Mouse (Mus musculus): ENCODE results near the gene Chst8. TPM values are rescaled to one million over a fixed set of nuclear protein-coding genes. Genes with fewer than 3 reads are reported as not detected.

The Chst8 gene
- total RNA-seq, 2 experiments from 2014 or later, result 0.13 to 0.66 TPM

DNA sequence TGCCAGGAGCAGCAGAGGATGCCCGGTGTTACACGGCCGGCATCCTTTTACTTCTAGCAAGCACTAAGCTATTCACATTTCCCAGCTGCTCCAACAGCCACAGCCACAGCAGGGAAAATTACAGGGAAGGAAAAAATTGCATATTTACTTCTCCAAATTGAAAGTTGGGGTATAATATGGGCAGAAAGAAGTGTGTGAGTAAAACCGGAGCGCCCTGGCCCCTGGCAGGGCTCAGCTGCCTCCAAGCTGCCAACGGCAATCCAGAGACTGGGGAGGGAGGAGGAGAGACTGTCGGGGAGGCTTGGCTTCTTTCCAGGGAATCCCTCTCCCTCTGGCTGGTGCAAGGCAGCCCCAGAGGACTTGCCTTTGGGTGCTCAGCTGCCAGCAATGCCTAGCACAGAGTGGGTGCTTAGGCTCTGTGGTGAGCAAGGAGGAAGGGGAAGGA is 53.1 kb downstream of the Chst8 start:
- intact Hi-C loops (cut with DNase I; ENCODE audit: low total_unique reads), result no loop called here
- DNase-seq, result peak; percentile 25

DNA sequence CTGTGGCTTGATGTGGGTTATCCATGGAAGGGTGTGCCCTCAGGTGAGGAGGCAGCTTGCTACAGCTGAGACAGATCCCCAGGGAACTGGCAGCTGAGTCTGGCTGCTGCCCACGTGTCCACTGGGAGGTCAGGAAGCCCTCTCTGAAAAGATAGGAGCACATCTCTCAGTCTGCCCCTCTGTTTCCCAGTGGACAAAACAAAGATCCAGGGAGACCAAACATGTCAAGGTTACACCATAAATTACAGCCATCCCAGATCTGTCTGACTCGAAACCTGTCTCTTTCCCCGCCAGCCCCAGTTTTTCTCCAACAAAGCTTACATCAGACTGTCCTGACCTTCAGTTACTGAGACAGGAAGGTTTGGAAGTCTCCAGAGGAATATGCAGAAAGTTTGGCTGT is 53.8 kb downstream of the Chst8 start:
- no peak for DNase-seq
- intact Hi-C loops (cut with DNase I; ENCODE audit: low total_unique reads), result no loop called here

DNA sequence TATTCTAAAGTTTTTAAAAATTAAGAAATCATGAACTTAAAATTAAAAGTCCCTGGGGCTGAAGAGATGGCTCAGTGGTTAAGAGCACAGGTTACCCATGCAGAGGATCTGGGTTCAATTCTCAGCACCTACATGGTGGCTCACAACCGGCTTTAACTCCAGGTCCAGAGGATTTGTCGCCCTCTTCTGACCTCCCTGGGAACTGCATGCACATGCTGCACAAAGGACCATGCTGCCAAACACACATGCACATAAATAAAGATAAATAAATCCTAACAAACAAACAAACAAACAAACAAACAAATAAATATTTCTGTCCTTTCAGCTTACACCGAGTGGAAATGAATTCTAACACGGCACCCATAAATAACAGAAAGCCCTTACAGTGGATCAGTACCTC is 55.0 kb downstream of the Chst8 start:
- DNase-seq, result no peak
- intact Hi-C loops (cut with DNase I; ENCODE audit: low total_unique reads), result no loop called here

DNA sequence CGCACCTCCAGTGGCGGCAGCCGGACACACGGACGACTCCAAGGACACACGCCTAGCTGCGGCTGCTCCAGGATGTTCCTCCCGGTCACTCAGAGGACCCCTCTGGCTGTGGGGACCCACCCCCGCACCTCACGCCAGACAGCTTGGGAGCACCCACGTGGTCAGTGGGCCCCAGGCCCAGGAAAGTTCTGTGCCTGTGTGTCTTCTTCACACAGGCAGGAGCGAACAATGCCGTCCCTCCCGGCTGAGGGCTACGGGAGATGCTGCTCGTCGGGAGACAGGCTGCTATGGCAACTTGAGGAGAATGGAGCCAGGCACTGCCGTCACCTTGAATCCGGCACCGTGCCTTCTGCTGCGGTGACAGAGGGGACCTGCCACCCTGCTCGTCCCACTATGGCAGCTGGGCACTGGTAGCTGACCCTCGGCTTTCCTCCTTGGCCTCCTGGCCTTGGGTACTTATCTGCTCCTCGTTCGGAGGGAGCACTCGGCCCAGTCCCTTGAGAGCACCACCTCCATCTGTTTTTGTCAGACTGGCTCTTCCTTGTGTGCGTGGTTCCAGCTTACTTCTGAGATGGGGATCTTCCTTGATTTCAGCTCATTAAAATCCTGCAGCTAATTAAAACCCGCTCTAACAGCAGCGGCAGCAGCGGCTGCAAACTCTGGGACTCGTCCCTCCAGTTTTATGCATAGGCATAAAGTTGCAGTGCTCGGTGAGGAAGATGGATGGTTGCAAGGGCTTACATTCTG is 59.2 kb downstream of the Chst8 start:
- intact Hi-C loops (cut with DNase I; ENCODE audit: low total_unique reads), result no loop called here
- no peak for DNase-seq

DNA sequence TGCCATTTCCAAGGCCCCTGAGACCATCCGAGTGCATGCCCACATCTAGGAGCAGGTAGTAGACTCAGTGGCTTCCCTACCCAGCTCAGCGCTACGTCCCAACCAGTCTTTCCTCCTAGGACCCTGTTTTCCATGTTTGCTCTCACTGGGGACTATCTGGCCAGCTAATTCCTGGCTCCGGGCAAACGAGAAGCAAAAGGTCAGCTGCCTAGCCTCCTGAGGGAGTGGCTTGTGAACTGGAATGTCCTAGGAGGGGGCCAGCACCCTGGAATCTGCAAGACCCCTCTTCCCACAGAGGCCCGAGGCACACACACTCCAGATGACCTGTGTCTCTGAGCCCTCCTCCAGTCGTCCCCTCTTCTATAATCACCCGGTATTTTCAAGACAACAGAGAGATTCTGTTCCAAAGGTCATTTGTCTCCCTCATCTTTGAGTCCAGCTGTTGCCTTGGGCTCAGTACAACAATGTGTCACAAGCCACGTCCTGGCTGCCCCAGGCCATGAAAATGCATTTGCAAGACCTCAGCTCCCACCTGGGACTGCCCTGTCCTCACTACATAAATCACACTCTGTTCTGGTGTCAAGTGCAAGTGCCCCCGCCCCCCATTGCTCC is 60.3 kb downstream of the Chst8 start:
- no peak for DNase-seq

DNA sequence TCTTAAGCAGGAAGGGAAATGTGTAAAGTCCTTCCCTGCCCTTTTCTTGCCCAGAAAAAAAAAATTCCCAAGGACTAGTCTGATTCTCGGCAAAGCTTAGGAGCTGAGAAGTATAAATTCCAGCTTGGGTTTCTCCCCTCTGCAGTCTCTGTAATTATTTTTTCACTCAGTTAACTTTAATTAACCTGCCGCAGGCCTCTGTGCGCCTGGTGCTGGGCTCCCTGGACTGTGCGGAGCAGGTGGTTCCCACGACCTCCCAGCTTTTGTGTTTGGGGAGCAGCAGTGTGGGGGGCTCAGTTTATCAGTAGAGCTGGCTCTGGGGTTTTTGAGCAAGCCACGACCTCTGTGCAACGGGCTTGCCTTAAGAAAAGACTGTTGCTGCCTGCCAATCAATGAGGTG is 62.2 kb downstream of the Chst8 start:
- intact Hi-C loops (cut with DNase I; ENCODE audit: low total_unique reads), result no loop called here

More for the DNA sequence above, 60.3 kb downstream of the Chst8 start:
- intact Hi-C loops (cut with DNase I; ENCODE audit: low total_unique reads), result no loop called here

DNA sequence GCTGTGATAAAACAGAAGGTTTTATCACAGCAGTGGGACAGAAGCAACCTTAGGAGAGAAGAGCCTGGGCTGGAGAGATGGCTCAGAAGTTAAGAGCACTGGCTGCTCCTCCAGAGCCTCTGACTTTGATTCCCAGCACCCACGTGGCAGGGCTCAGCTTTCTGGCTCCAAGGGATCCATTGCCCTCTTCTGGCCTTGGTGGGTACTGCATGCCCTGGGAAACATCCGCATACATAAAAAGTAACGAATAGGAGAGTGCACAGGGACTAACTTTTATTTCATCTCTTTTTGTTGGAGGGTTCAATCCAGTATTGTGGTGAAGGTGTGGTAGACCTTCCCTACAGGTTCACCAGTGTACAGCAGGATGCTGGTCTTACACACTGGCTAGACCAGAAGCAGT is 62.8 kb downstream of the Chst8 start:
- peak; percentile 26 for DNase-seq
- intact Hi-C loops (cut with DNase I; ENCODE audit: low total_unique reads), result no loop called here

More for the DNA sequence above, 62.2 kb downstream of the Chst8 start:
- DNase-seq, result no peak

DNA sequence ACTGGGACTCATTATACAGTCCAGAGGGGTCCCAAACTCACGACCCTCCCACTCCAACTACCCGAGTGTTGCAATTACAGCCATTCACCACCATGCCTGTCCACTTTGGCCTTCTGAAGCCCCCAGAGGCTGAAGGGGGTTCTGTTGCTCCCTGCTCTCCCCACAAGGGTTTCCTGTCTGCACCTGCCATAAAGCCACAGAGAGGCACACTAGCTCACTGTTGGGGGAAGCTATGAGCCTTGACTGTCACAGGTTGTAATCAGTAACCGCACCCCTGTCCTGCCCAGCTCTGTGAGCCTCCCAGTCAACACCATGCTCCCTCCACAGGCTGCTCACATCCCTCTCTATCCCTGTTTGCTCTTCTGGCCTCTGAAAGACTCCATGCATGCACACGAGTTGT is 64.0 kb downstream of the Chst8 start:
- no peak for DNase-seq
- intact Hi-C loops (cut with DNase I; ENCODE audit: low total_unique reads), result no loop called here

DNA sequence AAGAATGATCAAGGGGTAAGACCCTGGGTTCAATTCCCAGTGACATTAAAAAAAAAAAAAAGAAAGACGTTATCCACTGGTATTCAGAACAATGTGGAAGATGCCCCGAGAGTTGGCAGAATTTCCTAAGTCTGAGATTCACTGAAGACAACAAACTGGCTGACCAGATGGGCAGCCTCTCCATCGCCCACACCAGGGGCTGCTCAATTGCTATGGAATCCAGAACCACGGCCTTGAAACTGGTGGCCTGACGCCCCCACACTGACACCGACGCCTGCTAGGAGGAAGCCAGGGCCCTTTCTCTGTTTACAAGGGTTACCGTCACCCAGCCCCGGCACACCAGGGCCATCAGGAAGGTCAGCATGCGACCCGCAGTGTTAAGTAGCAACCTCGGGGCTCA is 64.8 kb downstream of the Chst8 start:
- intact Hi-C loops (cut with DNase I; ENCODE audit: low total_unique reads), result no loop called here
- no peak for DNase-seq

DNA sequence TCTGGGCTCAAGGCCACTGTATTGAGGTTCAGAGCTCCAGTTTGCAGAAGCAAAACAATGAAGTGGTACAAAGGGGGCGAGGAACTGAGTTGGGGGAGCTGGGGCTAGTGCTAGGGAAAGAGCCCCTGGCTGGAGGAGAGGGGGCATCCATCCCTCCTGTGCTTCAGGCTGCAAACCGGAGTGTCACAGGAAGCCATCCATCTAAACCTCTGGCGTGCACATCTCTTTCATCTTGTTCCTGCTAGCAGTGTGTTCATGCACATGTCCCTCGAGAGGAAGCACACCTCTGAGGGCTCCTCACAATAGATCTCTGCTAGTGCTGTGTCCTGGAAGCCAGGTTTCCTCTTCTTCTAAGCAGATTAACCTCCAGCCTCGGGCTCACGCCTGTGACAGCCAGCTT is 65.9 kb downstream of the Chst8 start:
- intact Hi-C loops (cut with DNase I; ENCODE audit: low total_unique reads), result no loop called here
- no peak for DNase-seq

DNA sequence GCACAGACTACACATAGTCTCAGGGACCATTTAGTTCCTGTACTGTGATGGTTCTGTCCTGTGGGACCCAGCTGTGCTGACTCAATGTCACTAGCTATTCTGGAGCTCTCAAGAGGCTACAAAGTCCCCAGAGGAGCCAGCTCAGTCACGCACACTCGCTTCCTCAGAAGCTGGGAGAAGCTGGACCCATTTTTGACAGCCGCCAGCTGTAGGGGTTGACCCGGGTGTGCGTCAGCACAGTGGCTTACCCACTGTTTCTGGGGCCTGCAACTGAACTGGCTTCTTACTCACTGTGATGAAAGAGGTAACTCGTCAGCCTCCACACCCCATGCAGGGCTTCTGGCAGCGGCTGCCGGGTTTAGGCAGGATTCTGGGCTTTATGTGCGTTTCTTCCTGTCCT is 66.3 kb downstream of the Chst8 start:
- no peak for DNase-seq
- intact Hi-C loops (cut with DNase I; ENCODE audit: low total_unique reads), result no loop called here

DNA sequence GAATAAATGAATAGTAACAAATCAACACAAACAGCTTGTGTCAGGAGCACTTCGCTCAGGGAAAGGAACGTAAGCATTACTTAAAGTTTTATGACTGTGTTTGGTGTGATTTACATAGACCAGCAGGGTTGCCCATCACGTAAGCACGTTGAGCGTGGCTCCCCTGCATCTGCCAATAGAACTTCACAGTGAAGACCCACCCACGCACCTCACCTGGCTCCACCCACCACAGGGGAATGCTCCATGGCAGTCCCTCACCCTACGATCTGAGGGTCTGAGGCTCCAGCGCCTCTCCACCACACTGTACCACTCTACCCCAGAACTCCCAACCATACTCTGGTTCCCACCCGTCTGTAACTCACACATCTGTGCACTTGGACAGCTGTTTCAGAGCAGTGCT is 67.1 kb downstream of the Chst8 start:
- intact Hi-C loops (cut with DNase I; ENCODE audit: low total_unique reads), result no loop called here

DNA sequence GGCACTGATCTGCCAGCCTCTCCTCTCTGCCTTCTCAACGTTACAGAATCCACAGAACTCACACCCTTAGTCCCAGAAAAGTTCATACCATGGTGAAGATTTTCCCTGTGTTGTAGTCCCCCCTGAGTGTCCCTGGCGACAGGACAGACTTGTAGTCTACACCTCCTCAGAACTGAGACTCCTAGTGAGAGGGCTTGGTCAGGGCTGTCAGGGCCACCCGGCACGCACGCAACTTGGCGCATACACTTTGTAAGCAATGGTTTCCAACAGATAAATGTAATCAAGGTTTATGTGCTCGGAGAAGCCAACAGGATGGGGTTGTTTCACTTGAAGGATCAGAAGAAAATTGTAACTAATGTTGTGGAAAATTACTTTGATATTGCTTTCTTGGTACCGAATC is 67.5 kb downstream of the Chst8 start:
- DNase-seq, result no peak
- intact Hi-C loops (cut with DNase I; ENCODE audit: low total_unique reads), result no loop called here

More for the DNA sequence above, 67.1 kb downstream of the Chst8 start:
- DNase-seq, result no peak

DNA sequence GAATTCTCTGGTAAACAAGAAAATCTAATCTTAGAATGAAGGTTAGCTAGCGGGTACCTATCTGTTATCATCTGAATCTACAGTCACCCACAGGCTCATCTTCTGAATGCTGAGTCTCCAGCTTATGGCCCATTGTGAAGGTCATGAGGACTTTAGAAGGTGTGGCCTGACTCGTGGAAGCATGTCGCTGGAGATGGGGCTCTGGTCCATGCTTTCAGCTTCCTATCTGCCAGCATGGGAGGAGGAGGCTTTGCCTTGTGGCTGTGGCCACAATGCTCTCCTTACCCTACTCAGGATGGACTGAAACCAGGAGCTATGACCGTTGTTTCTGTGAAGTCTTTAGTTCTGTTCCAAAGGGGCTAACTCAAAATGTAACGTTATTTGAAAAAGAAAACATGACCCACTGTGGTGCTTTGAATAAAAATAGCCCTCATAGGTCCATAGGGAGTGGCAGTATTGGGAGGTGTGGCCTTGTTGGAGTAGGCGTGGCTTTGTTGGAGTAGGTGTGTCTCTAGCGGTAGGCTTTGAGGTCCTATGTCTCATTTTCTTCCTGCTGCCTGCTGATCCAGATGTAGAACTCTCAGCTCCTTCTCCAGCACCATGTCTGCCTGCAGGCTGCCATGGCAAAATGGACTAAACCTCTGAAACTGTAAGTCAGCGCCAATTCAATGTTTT is 69.0 kb downstream of the Chst8 start:
- no peak for DNase-seq
- intact Hi-C loops (cut with DNase I; ENCODE audit: low total_unique reads), result no loop called here

DNA sequence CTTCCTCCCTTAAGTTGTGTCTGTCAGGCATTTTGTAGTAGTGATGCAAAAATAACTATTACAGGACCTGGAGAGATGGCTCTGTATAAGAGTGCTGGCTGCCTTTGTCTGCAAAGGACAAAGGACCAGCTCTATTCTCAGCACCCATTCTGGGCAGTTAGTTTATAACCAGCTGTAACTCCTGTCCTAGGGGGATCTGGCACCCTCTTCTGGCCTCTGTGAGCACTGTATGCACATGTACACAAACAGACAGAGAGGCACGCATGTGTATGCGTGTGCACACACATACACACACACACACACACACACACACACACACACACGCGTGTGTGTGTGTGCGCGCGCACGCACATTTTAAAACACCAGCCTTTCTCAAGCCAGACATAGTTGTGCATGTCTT is 73.1 kb downstream of the Chst8 start:
- intact Hi-C loops (cut with DNase I; ENCODE audit: low total_unique reads), result no loop called here
- DNase-seq, result no peak

DNA sequence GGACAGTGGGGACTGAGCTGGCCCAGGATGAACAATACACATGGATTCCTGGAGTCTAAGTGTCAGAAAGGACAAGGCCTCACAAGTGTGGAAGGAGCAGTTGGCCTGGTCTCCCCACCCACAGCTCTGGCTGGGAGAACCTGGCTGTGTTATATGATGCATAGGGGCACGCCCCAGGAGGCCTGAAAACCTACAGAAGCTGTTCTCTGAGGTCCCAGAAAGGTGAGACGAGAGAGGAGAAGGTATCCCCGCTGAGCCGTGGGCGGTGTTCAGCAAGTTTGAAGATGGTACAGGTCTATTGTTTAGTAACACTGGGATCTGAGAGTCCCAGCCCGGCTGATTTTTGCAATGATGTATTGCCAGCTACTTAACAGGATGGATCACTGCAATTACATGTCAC is 75.3 kb downstream of the Chst8 start:
- no peak for DNase-seq
- intact Hi-C loops (cut with DNase I; ENCODE audit: low total_unique reads), result no loop called here

DNA sequence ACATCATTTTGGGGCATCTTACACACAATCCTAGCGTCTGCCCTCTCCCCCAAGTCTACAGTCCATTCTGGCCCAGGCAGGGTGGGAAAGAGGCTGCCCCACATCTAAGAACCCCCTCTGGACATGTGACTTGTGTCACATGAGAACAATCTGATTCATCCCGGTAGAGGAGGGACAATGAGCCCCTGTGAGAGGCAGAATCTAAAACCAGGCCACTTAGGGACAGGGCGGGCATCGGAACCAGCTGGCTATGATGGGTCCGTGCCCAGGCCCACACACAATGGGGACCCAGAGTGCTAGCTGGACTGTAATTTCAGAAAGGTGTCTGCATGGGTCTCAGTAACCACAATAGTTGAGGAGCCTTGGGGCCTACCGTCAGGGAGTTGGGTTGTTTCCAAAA is 78.2 kb downstream of the Chst8 start:
- no peak for DNase-seq
- intact Hi-C loops (cut with DNase I; ENCODE audit: low total_unique reads), result no loop called here

DNA sequence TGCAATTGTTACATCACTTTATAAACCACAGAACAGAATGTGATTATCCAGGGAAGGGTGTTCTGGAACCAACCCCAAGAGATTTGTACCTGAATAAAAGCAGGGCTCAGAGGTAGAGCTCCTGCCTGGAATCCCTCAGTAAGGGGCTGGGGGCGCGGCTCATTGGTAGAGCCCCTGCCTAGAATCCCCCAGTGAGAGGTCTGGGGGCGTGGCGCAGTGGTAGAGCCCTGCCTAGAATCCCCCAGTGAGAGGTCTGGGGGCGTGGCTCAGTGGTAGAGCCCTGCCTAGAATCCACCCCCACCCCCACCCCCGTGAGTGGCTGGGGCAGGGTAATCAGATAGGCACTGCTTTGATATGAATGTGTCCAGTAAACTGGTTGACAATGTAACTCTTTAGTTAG is 83.6 kb downstream of the Chst8 start:
- DNase-seq, result no peak
- intact Hi-C loops (cut with DNase I; ENCODE audit: low total_unique reads), result no loop called here

DNA sequence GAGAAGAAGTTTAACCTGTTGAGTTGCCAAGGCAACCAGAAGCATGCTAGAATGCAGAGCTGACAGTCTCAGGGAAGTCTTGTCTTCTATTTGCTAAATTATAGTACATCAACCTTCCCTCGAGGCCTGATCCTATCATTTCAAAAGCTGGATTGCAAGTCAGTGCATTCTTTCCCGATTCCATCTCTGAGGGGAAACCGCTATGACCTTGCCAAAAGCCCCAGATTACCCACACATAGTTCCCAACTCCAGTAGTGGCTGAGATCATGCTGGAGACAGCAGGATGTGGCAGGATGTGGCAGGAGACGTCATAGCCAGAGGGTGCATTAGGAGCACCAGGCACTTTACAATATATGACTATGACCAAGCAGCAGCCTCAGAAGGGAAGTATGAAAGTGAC is 87.3 kb downstream of the Chst8 start:
- DNase-seq, result no peak
- intact Hi-C loops (cut with DNase I; ENCODE audit: low total_unique reads), result no loop called here

DNA sequence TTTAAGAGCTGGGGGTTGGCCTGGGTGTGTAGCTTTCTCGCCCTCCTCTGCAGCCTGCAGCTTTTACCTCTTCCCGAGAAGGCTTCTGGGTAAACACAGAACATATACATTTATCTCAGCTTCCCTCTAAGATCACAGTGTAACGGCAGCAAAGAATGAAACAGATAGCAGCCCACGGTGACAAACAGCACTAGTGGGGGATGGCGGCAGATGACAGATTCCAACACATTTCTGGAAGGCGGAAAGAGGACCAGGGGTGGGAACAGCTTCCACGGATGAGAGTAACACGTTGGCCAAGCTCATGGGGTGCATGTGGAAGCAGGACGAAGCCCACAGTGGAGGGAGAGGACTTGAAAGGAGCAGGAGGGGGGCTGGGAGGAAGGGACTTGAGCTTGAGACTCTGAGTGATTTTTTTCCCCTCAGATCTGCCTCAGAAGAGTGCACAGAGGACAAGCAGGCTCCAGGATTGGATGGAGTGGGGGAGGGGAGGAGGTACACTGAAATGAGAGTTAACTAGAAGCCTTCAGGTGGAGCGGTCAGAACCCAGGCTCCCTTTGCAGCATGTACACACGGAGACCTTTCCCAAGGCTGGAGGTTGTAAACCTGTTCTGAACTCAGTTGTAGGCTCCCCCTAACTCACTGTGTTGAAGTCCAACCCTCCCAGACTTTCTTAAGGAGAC is 89.8 kb downstream of the Chst8 start:
- DNase-seq, result no peak
- intact Hi-C loops (cut with DNase I; ENCODE audit: low total_unique reads), result no loop called here
